ENCODE assay signal across 5 mouse cellular contexts in the genomic region with DNA sequence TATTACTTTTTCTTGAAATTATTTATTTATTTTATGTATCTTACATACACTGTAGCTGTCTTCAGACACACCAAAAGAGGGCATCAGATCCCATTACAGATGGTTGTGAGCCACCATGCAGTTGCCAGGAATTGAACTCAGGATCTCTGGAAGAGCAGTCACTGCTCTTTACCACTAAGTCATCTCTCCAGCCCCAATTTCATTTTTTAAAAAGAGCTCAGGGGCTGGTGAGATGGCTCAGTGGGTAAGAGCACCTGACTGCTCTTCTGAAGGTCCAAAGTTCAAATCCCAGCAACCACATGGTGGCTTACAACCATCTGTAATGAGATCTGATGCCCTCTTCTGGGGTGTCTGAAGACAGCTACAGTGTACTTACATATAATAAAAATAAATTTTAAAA. TPM values are rescaled to one million over a fixed set of nuclear protein-coding genes. Genes with fewer than 3 reads are reported as not detected.
"Had no signal": no experiment of that assay in that cellular context is flagged by ENCODE, and none has a peak within 500 bp of the region (broad histone marks: within the 10 kb centered on the region; RNA-seq: fewer than 3 reads in every experiment).

No protein-coding gene starts in this region.

RNA-seq across cellular contexts. Expression of a gene that starts 39.6 kb away (rescaled TPM):
- total RNA-seq: neutrophil, adult 5-6 weeks had no signal
- polyA plus RNA-seq: neural tube, embryonic 13.5 days; neural tube, embryonic 14.5 days; stomach, embryonic 14.5 days; stomach, postnatal 0 days had no signal
